Mouse (Mus musculus): ENCODE measurements around the gene Rpl21.
"Not testable (repeated sequence)": the region's sequence is repeated elsewhere in the genome, so short reads cannot be mapped to it uniquely, and the experiment has no call there.

Rpl21 gene

DNA sequence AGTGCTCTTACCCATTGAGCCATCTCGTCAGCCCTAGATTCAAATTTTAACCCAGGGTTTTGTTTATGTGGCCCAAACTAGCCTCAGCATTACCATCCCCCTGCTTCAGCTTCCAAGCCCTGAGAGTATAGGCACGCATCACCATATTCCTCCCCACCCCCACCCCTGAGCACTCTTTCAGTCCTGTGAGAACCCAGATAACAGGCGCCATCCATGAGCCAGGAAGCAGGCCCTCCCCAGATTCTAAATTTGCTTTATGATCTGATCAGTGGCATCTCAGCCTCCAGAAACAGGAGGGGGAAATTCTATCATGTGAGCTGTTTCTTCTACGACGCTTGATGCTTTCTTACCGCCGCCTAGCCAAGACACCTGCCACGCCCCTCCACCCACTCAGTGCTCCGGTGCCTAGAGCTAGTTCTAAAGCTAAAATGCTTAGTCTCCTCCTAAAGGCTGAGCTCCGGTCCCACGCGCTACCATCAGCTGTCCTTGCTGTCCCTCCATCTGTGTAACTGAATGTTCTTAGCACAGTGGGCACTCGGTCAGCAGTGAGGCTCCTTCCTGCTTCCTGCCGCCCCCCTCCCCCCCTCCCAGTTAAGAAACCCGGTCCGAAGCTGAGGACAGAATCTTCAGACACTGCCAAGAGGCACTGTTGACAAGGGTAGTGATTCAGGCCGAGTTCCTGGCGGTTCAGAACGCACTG is 34.7 kb downstream of the Rpl21 start:
- DNase-seq (ENCODE audit: low read depth, low spot score), result peak; percentile 72

DNA sequence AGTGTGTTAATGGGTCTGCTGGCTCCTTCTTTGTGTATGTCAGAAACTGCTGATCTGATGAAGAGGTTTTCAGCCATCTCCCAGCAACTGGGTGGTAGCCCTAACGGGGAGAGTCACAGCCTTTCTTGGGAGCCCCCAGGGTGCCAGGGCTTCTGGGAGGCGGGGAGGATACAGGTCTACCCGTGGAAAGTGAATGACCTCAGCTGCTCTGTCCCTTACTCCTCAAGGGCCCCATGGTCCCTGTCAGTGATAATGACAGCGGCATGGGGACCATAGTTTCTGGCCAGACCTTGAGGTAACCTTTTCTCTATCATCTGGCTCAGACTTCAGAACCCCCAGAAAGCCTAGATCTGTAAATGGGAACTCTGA is 35.2 kb downstream of the Rpl21 start:
- no peak for DNase-seq (ENCODE audit: low read depth, low spot score)

- no peak for DNase-seq (ENCODE audit: low read depth, low spot score)
Observed at GRCm38 (mm10) chr5:146872981-146873631, 40.4 kb downstream of the Rpl21 start.

- no peak for DNase-seq (ENCODE audit: low read depth, low spot score)
Observed at GRCm38 (mm10) chr5:146876024-146876423, 43.3 kb downstream of the Rpl21 start.

- not testable (repeated sequence) for DNase-seq (ENCODE audit: low read depth, low spot score)
Observed at GRCm38 (mm10) chr5:146877882-146878281, 45.2 kb downstream of the Rpl21 start.

GRCm38 (mm10) chr5:146882261-146882660 is 49.6 kb downstream of the Rpl21 start:
- no peak for DNase-seq (ENCODE audit: low read depth, low spot score)

DNA sequence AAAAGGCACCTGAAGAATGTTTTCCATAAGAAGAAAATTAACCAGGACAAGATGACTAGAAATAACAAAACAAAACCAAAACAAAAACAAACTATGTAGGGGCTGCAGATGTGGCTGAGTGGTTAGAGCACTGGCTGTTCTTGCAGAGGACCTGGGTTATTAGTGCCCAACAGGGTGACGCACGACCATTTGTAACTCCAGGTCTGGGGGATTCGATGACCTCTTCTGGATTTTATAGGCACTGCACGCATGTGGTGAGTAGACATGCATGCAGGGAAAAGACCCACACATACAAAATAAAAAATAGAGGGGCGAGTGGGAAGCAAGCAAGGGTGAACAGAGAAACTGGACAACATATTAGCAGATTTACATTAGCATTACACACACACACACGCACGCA is 50.4 kb downstream of the Rpl21 start:
- DNase-seq (ENCODE audit: low read depth, low spot score), result no peak

GRCm38 (mm10) chr5:146883486-146884272 is 51.0 kb downstream of the Rpl21 start:
- DNase-seq (ENCODE audit: low read depth, low spot score), result peak; percentile 67
